Mouse (Mus musculus) ES-E14 (cell line): Measurements from ENCODE around the gene Dus4l.

Source experiments
- CHD2 ChIP-seq: IDR thresholded peaks from 2 replicates; pipeline ENCODE4 v1.6.1; 2014; ENCODE audit warnings: mild to moderate bottlenecking, low read depth, low read length, inconsistent platforms
- ZC3H11A ChIP-seq: IDR thresholded peaks from 2 replicates; pipeline ENCODE4 v1.6.1; 2012; ENCODE audit warnings: low read depth, mild to moderate bottlenecking, inconsistent platforms, low read length, borderline replicate concordance
- ZNF384 ChIP-seq: IDR thresholded peaks from 2 replicates; pipeline ENCODE4 v1.6.1; 2012; ENCODE audit warnings: low read depth, low read length, inconsistent platforms

- TF ChIP-seq ZC3H11A (no peak), CHD2 (no peak), ZNF384 (no peak)
Observed at GRCm38 (mm10) chr12:31703904-31704303, 49.3 kb upstream of the Dus4l start.
